Mouse (Mus musculus): Measurements from ENCODE around the gene Cdk2ap1.
"Not testable (repeated sequence)": the region's sequence is repeated elsewhere in the genome, so short reads cannot be mapped to it uniquely, and the experiment has no call there.

Gene Cdk2ap1

GRCm38 (mm10) chr5:124330086-124330485, 32.8 kb downstream of the Cdk2ap1 start:
- Histone ChIP-seq H3K36me3 (ENCODE audit: control insufficient read depth, insufficient read depth, low read length, poor library complexity, severe bottlenecking) (no peaks in the 10 kb centered on the region), H3K27me3 (ENCODE audit: control insufficient read depth, insufficient read depth, low read length, poor library complexity, severe bottlenecking) (no peaks in the 10 kb centered on the region)
- no peak for DNase-seq (ENCODE audit: low read depth, low spot score)

- H3K27me3 ChIP-seq (ENCODE audit: control insufficient read depth, insufficient read depth, low read length, poor library complexity, severe bottlenecking), result no peaks in the 10 kb centered on the region
- no peaks in the 10 kb centered on the region for H3K36me3 ChIP-seq (ENCODE audit: control insufficient read depth, insufficient read depth, low read length, poor library complexity, severe bottlenecking)
- peak; percentile 100 for DNase-seq (ENCODE audit: low read depth, low spot score)
Measured at GRCm38 (mm10) chr5:124327510-124328364, 35.1 kb downstream of the Cdk2ap1 start, which contains the start of the genes Mphosph9 and 2810006K23Rik. TSS of gene Mphosph9 (minus strand) at chr5:124327972. TSS of gene 2810006K23Rik (plus strand) at chr5:124328089.

GRCm38 (mm10) chr5:124326829-124327228, 36.1 kb downstream of the Cdk2ap1 start:
- no peaks in the 10 kb centered on the region for H3K36me3 ChIP-seq (ENCODE audit: control insufficient read depth, insufficient read depth, low read length, poor library complexity, severe bottlenecking)
- peak; percentile 21 for DNase-seq (ENCODE audit: low read depth, low spot score)

GRCm38 (mm10) chr5:124317648-124318047, 45.2 kb downstream of the Cdk2ap1 start:
- no peak for DNase-seq (ENCODE audit: low read depth, low spot score)
- peaks cover 13% of the 10 kb centered on the region for H3K36me3 ChIP-seq (ENCODE audit: control insufficient read depth, insufficient read depth, low read length, poor library complexity, severe bottlenecking)
- H3K27me3 ChIP-seq (ENCODE audit: control insufficient read depth, insufficient read depth, low read length, poor library complexity, severe bottlenecking), result no peaks in the 10 kb centered on the region

More at GRCm38 (mm10) chr5:124326829-124327228, 36.1 kb downstream of the Cdk2ap1 start:
- no peaks in the 10 kb centered on the region for H3K27me3 ChIP-seq (ENCODE audit: control insufficient read depth, insufficient read depth, low read length, poor library complexity, severe bottlenecking)

GRCm38 (mm10) chr5:124315941-124316340, 46.9 kb downstream of the Cdk2ap1 start:
- no peaks in the 10 kb centered on the region for H3K27me3 ChIP-seq (ENCODE audit: control insufficient read depth, insufficient read depth, low read length, poor library complexity, severe bottlenecking)
- DNase-seq (ENCODE audit: low read depth, low spot score), result no peak
- peaks cover 19% of the 10 kb centered on the region for H3K36me3 ChIP-seq (ENCODE audit: control insufficient read depth, insufficient read depth, low read length, poor library complexity, severe bottlenecking)

GRCm38 (mm10) chr5:124315498-124315897, 47.4 kb downstream of the Cdk2ap1 start:
- DNase-seq (ENCODE audit: low read depth, low spot score), result no peak
- Histone ChIP-seq H3K27me3 (ENCODE audit: control insufficient read depth, insufficient read depth, low read length, poor library complexity, severe bottlenecking) (no peaks in the 10 kb centered on the region), H3K36me3 (ENCODE audit: control insufficient read depth, insufficient read depth, low read length, poor library complexity, severe bottlenecking) (peaks cover 19% of the 10 kb centered on the region)

GRCm38 (mm10) chr5:124310091-124310490, 52.8 kb downstream of the Cdk2ap1 start:
- Histone ChIP-seq H3K27me3 (ENCODE audit: control insufficient read depth, insufficient read depth, low read length, poor library complexity, severe bottlenecking) (no peaks in the 10 kb centered on the region), H3K36me3 (ENCODE audit: control insufficient read depth, insufficient read depth, low read length, poor library complexity, severe bottlenecking) (peaks cover 16% of the 10 kb centered on the region)
- no peak for DNase-seq (ENCODE audit: low read depth, low spot score)

GRCm38 (mm10) chr5:124309155-124309554, 53.7 kb downstream of the Cdk2ap1 start:
- DNase-seq (ENCODE audit: low read depth, low spot score), result no peak
- H3K36me3 ChIP-seq (ENCODE audit: control insufficient read depth, insufficient read depth, low read length, poor library complexity, severe bottlenecking), result peaks cover 11% of the 10 kb centered on the region
- H3K27me3 ChIP-seq (ENCODE audit: control insufficient read depth, insufficient read depth, low read length, poor library complexity, severe bottlenecking), result no peaks in the 10 kb centered on the region

- not testable (repeated sequence) for H3K27me3 ChIP-seq (ENCODE audit: control insufficient read depth, insufficient read depth, low read length, poor library complexity, severe bottlenecking); H3K36me3 ChIP-seq (ENCODE audit: control insufficient read depth, insufficient read depth, low read length, poor library complexity, severe bottlenecking); DNase-seq (ENCODE audit: low read depth, low spot score)
Measured at GRCm38 (mm10) chr5:124302853-124303252, 60.0 kb downstream of the Cdk2ap1 start.

GRCm38 (mm10) chr5:124300132-124300531, 62.8 kb downstream of the Cdk2ap1 start:
- no peaks in the 10 kb centered on the region for H3K27me3 ChIP-seq (ENCODE audit: control insufficient read depth, insufficient read depth, low read length, poor library complexity, severe bottlenecking)
- DNase-seq (ENCODE audit: low read depth, low spot score), result no peak
- peaks cover 12% of the 10 kb centered on the region; the same call in 1 of the 2 replicates for H3K36me3 ChIP-seq (ENCODE audit: control insufficient read depth, insufficient read depth, low read length, poor library complexity, severe bottlenecking)

- H3K36me3 ChIP-seq (ENCODE audit: control insufficient read depth, insufficient read depth, low read length, poor library complexity, severe bottlenecking), result peaks cover 14% of the 10 kb centered on the region; the same call in 1 of the 2 replicates
- peak; percentile 60 for DNase-seq (ENCODE audit: low read depth, low spot score)
Measured at GRCm38 (mm10) chr5:124299307-124299706, 63.6 kb downstream of the Cdk2ap1 start.

GRCm38 (mm10) chr5:124296475-124296874, 66.4 kb downstream of the Cdk2ap1 start:
- peaks cover 9% of the 10 kb centered on the region; the same call in 1 of the 2 replicates for H3K36me3 ChIP-seq (ENCODE audit: control insufficient read depth, insufficient read depth, low read length, poor library complexity, severe bottlenecking)
- no peak for DNase-seq (ENCODE audit: low read depth, low spot score)
- H3K27me3 ChIP-seq (ENCODE audit: control insufficient read depth, insufficient read depth, low read length, poor library complexity, severe bottlenecking), result no peaks in the 10 kb centered on the region

More at GRCm38 (mm10) chr5:124299307-124299706, 63.6 kb downstream of the Cdk2ap1 start:
- H3K27me3 ChIP-seq (ENCODE audit: control insufficient read depth, insufficient read depth, low read length, poor library complexity, severe bottlenecking), result not testable (repeated sequence)
